Mouse (Mus musculus) myocyte (in vitro differentiated cells): Measurements from ENCODE around the gene Mrap. TPM values are rescaled to one million over a fixed set of nuclear protein-coding genes. Genes with fewer than 3 reads are reported as not detected.
A peak's percentile ranks its signal among the peaks of the same experiment; 100 is the strongest.

Experiments
- H3K27me3 ChIP-seq: one replicate; pipeline ENCODE4 v1.6.1; 2011; ENCODE audit not compliant: control insufficient read depth, insufficient read depth, insufficient read length
- H3K36me3 ChIP-seq: one replicate; pipeline ENCODE4 v1.6.1; 2011; ENCODE audit not compliant: control insufficient read depth, insufficient read depth
- H3K4me2 ChIP-seq: one replicate; pipeline ENCODE4 v1.6.1; 2011; ENCODE audit warnings: low read depth, control low read depth
- H3K4me3 ChIP-seq: one replicate; pipeline ENCODE4 v1.5.1; 2011; ENCODE audit warnings: mild to moderate bottlenecking, control low read depth, moderate library complexity
- H3K79me2 ChIP-seq: one replicate; pipeline ENCODE4 v1.6.1; 2011; ENCODE audit not compliant: control insufficient read depth, insufficient read depth
- H3ac ChIP-seq: one replicate; pipeline ENCODE4 v1.6.1; 2011; ENCODE audit not compliant: control insufficient read depth, insufficient read length
- CEBPB ChIP-seq: IDR thresholded peaks from 2 replicates; pipeline ENCODE4 v1.6.1; 2011; ENCODE audit warnings: mild to moderate bottlenecking, moderate library complexity; ENCODE audit not compliant: poor library complexity, insufficient read depth, severe bottlenecking
- E2F4 ChIP-seq: IDR thresholded peaks from one replicate; pipeline ENCODE4 v1.6.1; 2011; ENCODE audit warnings: mild to moderate bottlenecking, control low read depth, moderate library complexity; ENCODE audit not compliant: insufficient read depth
- MAX ChIP-seq: IDR thresholded peaks from one replicate; pipeline ENCODE4 v1.6.1; 2011; ENCODE audit warnings: low read depth, mild to moderate bottlenecking, control low read depth
- MYOD1 ChIP-seq, 3 experiments: IDR thresholded peaks; one replicate each; pipeline ENCODE4 v1.6.1; 2011; ENCODE audit warnings: control low read depth in 2 of 3, low read depth in 2 of 3, mild to moderate bottlenecking in 2 of 3, moderate library complexity in 1 of 3; ENCODE audit not compliant: insufficient read length in 2 of 3, control insufficient read depth in 1 of 3
- MYOG ChIP-seq, 3 experiments: IDR thresholded peaks; one replicate each; pipeline ENCODE4 v1.6.1; 2011; ENCODE audit warnings: control low read depth in 2 of 3, low read depth in 2 of 3, mild to moderate bottlenecking in 2 of 3; ENCODE audit not compliant: insufficient read length in 2 of 3, control insufficient read depth in 1 of 3, insufficient read depth in 1 of 3
- POLR2A ChIP-seq: IDR thresholded peaks from one replicate; pipeline ENCODE4 v1.6.1; 2011; ENCODE audit warnings: low read depth, mild to moderate bottlenecking, control low read depth, moderate library complexity; ENCODE audit not compliant: insufficient read length
- POLR2AphosphoS2 ChIP-seq: IDR thresholded peaks from one replicate; pipeline ENCODE4 v1.6.1; 2011; ENCODE audit warnings: low read depth, control low read depth; ENCODE audit not compliant: insufficient read length
- REST ChIP-seq: IDR thresholded peaks from one replicate; pipeline ENCODE4 v1.6.1; 2011; ENCODE audit warnings: mild to moderate bottlenecking, control low read depth, moderate library complexity; ENCODE audit not compliant: insufficient read depth, insufficient read length
- SRF ChIP-seq: IDR thresholded peaks from one replicate; pipeline ENCODE4 v1.6.1; 2011; ENCODE audit warnings: low read depth; ENCODE audit not compliant: control insufficient read depth, insufficient read length
- TCF12 ChIP-seq: IDR thresholded peaks from one replicate; pipeline ENCODE4 v1.6.1; 2011; ENCODE audit warnings: mild to moderate bottlenecking, control low read depth; ENCODE audit not compliant: poor library complexity, insufficient read depth, severe bottlenecking
- TCF3 ChIP-seq: IDR thresholded peaks from one replicate; pipeline ENCODE4 v1.6.1; 2011; ENCODE audit warnings: low read depth, control low read depth; ENCODE audit not compliant: insufficient read length
- USF1 ChIP-seq: IDR thresholded peaks from one replicate; pipeline ENCODE4 v1.6.1; 2011; ENCODE audit warnings: low read depth, mild to moderate bottlenecking, control low read depth, moderate library complexity
- polyA plus RNA-seq: library from polyadenylated mRNA; unstranded; fragments of >200 nt; fragmentation: generic; extraction: Trizol; gene quantifications from one replicate; pipeline ENCODE4 v1.2.1, GENCODE M21; 2012; ENCODE audit warnings: missing spikeins

The Mrap gene
- polyA plus RNA-seq, 1 experiment, result not detected

DNA sequence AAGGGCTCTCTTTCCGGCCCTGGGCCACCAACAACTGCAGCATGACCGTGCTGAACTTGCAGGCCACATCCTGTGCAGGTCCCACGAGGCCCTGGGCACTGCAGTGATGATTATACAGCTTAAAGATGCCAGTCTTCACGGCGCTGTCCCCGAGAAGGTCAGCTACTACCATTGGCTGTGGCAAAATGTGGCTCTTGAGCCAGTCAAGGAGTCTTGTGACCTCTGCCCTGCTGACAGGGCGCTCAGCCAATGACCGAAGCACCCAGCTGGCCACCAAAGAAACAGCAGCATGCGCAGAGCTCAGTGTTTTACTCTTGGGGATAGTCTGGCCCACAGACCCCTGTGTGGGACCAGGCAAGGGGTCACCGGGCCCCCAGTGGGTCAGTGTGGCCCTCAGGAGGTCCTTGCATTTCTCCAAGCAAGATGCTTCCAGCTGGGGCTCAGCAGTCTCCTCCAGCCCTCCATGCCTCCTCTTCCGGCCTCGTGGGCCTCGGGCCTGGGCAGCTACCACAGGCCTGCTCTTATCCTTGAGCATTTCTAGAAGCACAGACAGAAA lies 15.5 kb downstream of the Mrap start:
- no peak overlapping the region for H3K4me3 ChIP-seq
- TF ChIP-seq MAX (no peak), MYOG (IDR thresholded peaks at IDR 0.05; ENCODE audit: control insufficient read depth in 1 of 3, insufficient read depth in 1 of 3, insufficient read length in 2 of 3, low read depth in 2 of 3) (no peak), TCF12 (no peak)
- peaks cover 21% of the 10 kb centered on the region for H3K36me3 ChIP-seq
- no peak overlapping the region for H3K4me2 ChIP-seq
- H3ac ChIP-seq, result no peak overlapping the region
- H3K79me2 ChIP-seq, result no peaks in the 10 kb centered on the region
- no peaks in the 10 kb centered on the region for H3K27me3 ChIP-seq

GRCm38 (mm10) chr16:90759335-90759734 lies 21.3 kb downstream of the Mrap start:
- no peaks in the 10 kb centered on the region for H3K27me3 ChIP-seq
- no peak overlapping the region for H3ac ChIP-seq
- TF ChIP-seq POLR2AphosphoS2 (no peak), MYOG (IDR thresholded peaks at IDR 0.05; ENCODE audit: control insufficient read depth in 1 of 3, insufficient read depth in 1 of 3, insufficient read length in 2 of 3, low read depth in 2 of 3) (no peak), TCF12 (no peak), E2F4 (no peak), MAX (no peak)
- H3K4me2 ChIP-seq, result no peak overlapping the region
- peaks cover 23% of the 10 kb centered on the region for H3K36me3 ChIP-seq
- H3K4me3 ChIP-seq, result no peak overlapping the region
- H3K79me2 ChIP-seq, result no peaks in the 10 kb centered on the region

- Histone ChIP-seq H3K36me3 (peaks cover 18% of the 10 kb centered on the region), H3K4me2 (no peak overlapping the region), H3K27me3 (no peaks in the 10 kb centered on the region), H3K4me3 (no peak overlapping the region), H3ac (no peak overlapping the region), H3K79me2 (no peaks in the 10 kb centered on the region)
- no peak for TF ChIP-seq REST
- TF ChIP-seq USF1, result no peak
- TF ChIP-seq CEBPB, result no peak
- TF ChIP-seq TCF3, result no peak
- no peak for TF ChIP-seq MYOD1 (IDR thresholded peaks at IDR 0.05; ENCODE audit: control insufficient read depth in 1 of 3, insufficient read length in 2 of 3, low read depth in 2 of 3)
- no peak for TF ChIP-seq MYOG (IDR thresholded peaks at IDR 0.05; ENCODE audit: control insufficient read depth in 1 of 3, insufficient read depth in 1 of 3, insufficient read length in 2 of 3, low read depth in 2 of 3)
- TF ChIP-seq SRF, result no peak
- no peak for TF ChIP-seq POLR2AphosphoS2
- no peak for TF ChIP-seq TCF12
- no peak for TF ChIP-seq POLR2A
- no peak for TF ChIP-seq E2F4
- no peak for TF ChIP-seq MAX
Measured at GRCm38 (mm10) chr16:90760515-90760914, 22.5 kb downstream of the Mrap start.

- no peak overlapping the region for H3K4me2 ChIP-seq
Measured at GRCm38 (mm10) chr16:90765195-90765877, 27.3 kb downstream of the Mrap start.

DNA sequence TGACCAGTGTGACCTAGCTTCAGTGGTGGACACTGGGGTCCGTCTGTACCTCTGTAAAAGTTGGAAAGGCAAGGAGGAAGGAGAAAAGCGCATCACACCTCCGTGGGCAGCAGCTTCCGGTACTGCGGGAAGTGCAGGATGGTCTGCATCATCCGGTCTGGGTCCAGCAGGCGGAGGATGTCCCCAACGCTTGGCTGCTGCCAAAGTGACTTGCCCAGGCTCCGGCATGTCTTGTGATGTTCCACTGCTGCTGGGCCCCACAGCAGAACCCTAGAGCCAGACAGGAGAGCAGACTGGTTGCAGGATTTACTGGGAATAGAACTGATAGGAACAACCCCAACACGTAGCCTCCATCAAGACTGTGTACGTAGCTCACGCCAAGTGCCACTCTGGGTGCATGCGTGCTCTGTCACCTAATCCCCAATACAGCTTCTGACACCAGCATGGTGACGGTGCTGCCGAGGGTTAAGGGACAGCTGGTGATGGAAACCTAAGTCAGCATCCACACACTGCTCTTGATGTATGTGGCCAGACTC lies 29.0 kb downstream of the Mrap start:
- no peaks in the 10 kb centered on the region for H3K79me2 ChIP-seq
- H3ac ChIP-seq, result no peak overlapping the region
- H3K27me3 ChIP-seq, result no peaks in the 10 kb centered on the region
- H3K4me2 ChIP-seq, result no peak overlapping the region
- peaks cover 40% of the 10 kb centered on the region for H3K36me3 ChIP-seq
- no peak overlapping the region for H3K4me3 ChIP-seq
- TF ChIP-seq TCF12 (no peak), REST (no peak), CEBPB (no peak), MAX (no peak), E2F4 (no peak), SRF (no peak), POLR2A (no peak), USF1 (no peak), POLR2AphosphoS2 (no peak)

More at GRCm38 (mm10) chr16:90765195-90765877, 27.3 kb downstream of the Mrap start:
- no peak for TF ChIP-seq SRF
- no peak for TF ChIP-seq CEBPB
- no peak for TF ChIP-seq REST
- no peak for TF ChIP-seq POLR2A
- TF ChIP-seq MYOG (IDR thresholded peaks at IDR 0.05; ENCODE audit: control insufficient read depth in 1 of 3, insufficient read depth in 1 of 3, insufficient read length in 2 of 3, low read depth in 2 of 3), result peak; percentile 50 to 89 (median 88)
- TF ChIP-seq MAX, result no peak
- peak; percentile 66 to 98 (median 93) for TF ChIP-seq MYOD1 (IDR thresholded peaks at IDR 0.05; ENCODE audit: control insufficient read depth in 1 of 3, insufficient read length in 2 of 3, low read depth in 2 of 3)
- no peak for TF ChIP-seq E2F4
- TF ChIP-seq TCF12, result peak; percentile 41
- no peak for TF ChIP-seq POLR2AphosphoS2
- TF ChIP-seq TCF3, result peak; percentile 70
- TF ChIP-seq USF1, result no peak
- Histone ChIP-seq H3K79me2 (no peaks in the 10 kb centered on the region), H3ac (no peak overlapping the region), H3K36me3 (peaks cover 38% of the 10 kb centered on the region), H3K27me3 (no peaks in the 10 kb centered on the region), H3K4me3 (no peak overlapping the region)
